Mouse (Mus musculus): ENCODE measurements at regions not wholly inside any gene's neighbourhood (a gene's known extent, or its start where the extent isn't known, plus 50 kb on each side); places are given as distances from the start of the nearest gene placed in this dataset.

GRCm38 (mm10) chr8:53749263-53749662 lies 110.4 kb upstream of the Neil3 start:
- CTCF ChIA-PET, result no interaction called here

GRCm38 (mm10) chr8:53769211-53769610 lies 130.3 kb upstream of the Neil3 start:
- CTCF ChIA-PET, result no interaction called here

GRCm38 (mm10) chr8:53775511-53775910 lies 136.6 kb upstream of the Neil3 start:
- CTCF ChIA-PET, result no interaction called here

- CTCF ChIA-PET, result no interaction called here
These were observed 142.0 kb upstream of the Neil3 start for GRCm38 (mm10) chr8:53780886-53781285.

- CTCF ChIA-PET, result no interaction called here
These were observed 143.0 kb upstream of the Neil3 start for GRCm38 (mm10) chr8:53781885-53782284.

- CTCF ChIA-PET, result no interaction called here
These were observed 149.3 kb upstream of the Neil3 start for GRCm38 (mm10) chr8:53788202-53788601.

GRCm38 (mm10) chr8:53821148-53821547 lies 182.3 kb upstream of the Neil3 start:
- CTCF ChIA-PET, result no interaction called here

- CTCF ChIA-PET, result no interaction called here
These were observed 188.5 kb upstream of the Neil3 start for GRCm38 (mm10) chr8:53827395-53827794.

- CTCF ChIA-PET, result no interaction called here
These were observed 209.0 kb upstream of the Neil3 start for GRCm38 (mm10) chr8:53847821-53848220.

GRCm38 (mm10) chr8:53868567-53868966 lies 208.8 kb upstream of the Vegfc start:
- CTCF ChIA-PET, result no interaction called here

GRCm38 (mm10) chr8:53869997-53870596 lies 207.3 kb upstream of the Vegfc start:
- CTCF ChIA-PET, result no interaction called here

- CTCF ChIA-PET, result no interaction called here
These were observed 205.3 kb upstream of the Vegfc start for GRCm38 (mm10) chr8:53872033-53872619.

- CTCF ChIA-PET, result no interaction called here
These were observed 198.6 kb upstream of the Vegfc start for GRCm38 (mm10) chr8:53878846-53879245.

GRCm38 (mm10) chr8:53881551-53881950 lies 195.9 kb upstream of the Vegfc start:
- CTCF ChIA-PET, result no interaction called here

GRCm38 (mm10) chr8:53892205-53892710 lies 185.1 kb upstream of the Vegfc start:
- CTCF ChIA-PET, result no interaction called here

GRCm38 (mm10) chr8:53892770-53893169 lies 184.6 kb upstream of the Vegfc start:
- CTCF ChIA-PET, result no interaction called here

- CTCF ChIA-PET, result no interaction called here
These were observed 155.1 kb upstream of the Vegfc start for GRCm38 (mm10) chr8:53922343-53922742.

GRCm38 (mm10) chr8:53930685-53931084 lies 146.7 kb upstream of the Vegfc start:
- CTCF ChIA-PET, result no interaction called here

GRCm38 (mm10) chr8:53938392-53938791 lies 139.0 kb upstream of the Vegfc start:
- CTCF ChIA-PET, result interaction anchor here (0.6 kb wide), 1 partner anchor 30 kb away, joined by 4 read pairs; no protein-coding TSS in a partner anchor

- CTCF ChIA-PET, result no interaction called here
These were observed 137.9 kb upstream of the Vegfc start for GRCm38 (mm10) chr8:53939519-53939918.

GRCm38 (mm10) chr8:53941144-53941543 lies 136.3 kb upstream of the Vegfc start:
- CTCF ChIA-PET, result no interaction called here

- CTCF ChIA-PET, result no interaction called here
These were observed 131.8 kb upstream of the Vegfc start for GRCm38 (mm10) chr8:53945561-53945960.

- CTCF ChIA-PET, result no interaction called here
These were observed 130.0 kb upstream of the Vegfc start for GRCm38 (mm10) chr8:53947384-53947783.

Data from spleen, embryonic (tissue).